Mouse (Mus musculus) forebrain, postnatal 0 days (tissue): ENCODE measurements at regions not wholly inside any gene's neighbourhood (a gene's known extent, or its start where the extent isn't known, plus 50 kb on each side); places are given as distances from the start of the nearest gene placed in this dataset.
A peak's percentile ranks its signal among the peaks of the same experiment; 100 is the strongest.

Experiments
- ATAC-seq: fragments of 200-750 bp; cut with Nextera tagmentation; 2 replicates; pipeline ENCODE4 v1.8.0; 2017; ENCODE audit warnings: mild to moderate bottlenecking, moderate library complexity
- DNase-seq: peaks from one replicate; pipeline ENCODE4 v3.0.0-alpha.2; 2015
- H3K27ac ChIP-seq: fragments of 300-500 bp; sonication (generic); 2 replicates; pipeline ENCODE4 v1.5.1; 2014; ENCODE audit warnings: low read depth, mild to moderate bottlenecking, antibody characterized with exemption, low read length, moderate library complexity, mixed read lengths
- H3K27me3 ChIP-seq: fragments of 300-500 bp; sonication (generic); 2 replicates; pipeline ENCODE4 v1.6.1; 2014; ENCODE audit warnings: mild to moderate bottlenecking, low read length, mixed read lengths; ENCODE audit not compliant: insufficient read depth
- H3K36me3 ChIP-seq: fragments of 300-500 bp; sonication (generic); 2 replicates; pipeline ENCODE4 v1.6.1; 2014; ENCODE audit warnings: mild to moderate bottlenecking, moderate library complexity; ENCODE audit not compliant: insufficient read depth
- H3K4me1 ChIP-seq: fragments of 300-500 bp; sonication (generic); 2 replicates; pipeline ENCODE4 v1.6.1; 2014; ENCODE audit warnings: antibody characterized with exemption; ENCODE audit not compliant: insufficient read depth
- H3K4me2 ChIP-seq: fragments of 300-500 bp; sonication (generic); 2 replicates; pipeline ENCODE4 v1.6.1; 2014; ENCODE audit warnings: low read depth, mild to moderate bottlenecking, moderate library complexity
- H3K4me3 ChIP-seq: fragments of 300-500 bp; sonication (generic); 2 replicates; pipeline ENCODE4 v1.5.1; 2014; ENCODE audit warnings: low read depth, low read length, mixed read lengths
- H3K9ac ChIP-seq: fragments of 300-500 bp; sonication (generic); 2 replicates; pipeline ENCODE4 v1.6.1; 2014; ENCODE audit warnings: mild to moderate bottlenecking
- H3K9me3 ChIP-seq: fragments of 300-500 bp; sonication (generic); 2 replicates; pipeline ENCODE4 v1.6.1; 2016; ENCODE audit warnings: low read length
- CTCF ChIP-seq: sonication (generic); IDR thresholded peaks from 2 replicates; pipeline ENCODE4 v1.5.1; 2016; ENCODE audit warnings: antibody characterized with exemption, control low read depth, low read depth
- WGBS: fragments of 180-500 bp; shearing (Covaris S2); extraction: QIAGEN DNeasy Blood & Tissue Kit; methylation state at CpG from one replicate; pipeline ENCODE4 v1.1.7; 2014; 5-methylcytosine and 5-hydroxymethylcytosine counted together

- ATAC-seq = peak; percentile 68
- no peak for DNase-seq
- WGBS = 31% methylated on average over 4 of the region's 4 CpGs
- Histone ChIP-seq H3K4me1 (peaks cover 15% of the 10 kb centered on the region; the same call in 1 of the 2 replicates), H3K9ac (no peak overlapping the region), H3K36me3 (no peaks in the 10 kb centered on the region), H3K9me3 (no peaks in the 10 kb centered on the region), H3K27ac (peak overlapping the region; percentile 54), H3K27me3 (no peaks in the 10 kb centered on the region), H3K4me2 (no peak overlapping the region), H3K4me3 (no peak overlapping the region)
- TF ChIP-seq CTCF = no peak
These were observed 159.5 kb upstream of the Irf2bp2 start for GRCm38 (mm10) chr8:126753059-126753855.

- H3K27ac ChIP-seq = no peak overlapping the region
- no peak overlapping the region for H3K4me2 ChIP-seq
- no peak for TF ChIP-seq CTCF
- H3K36me3 ChIP-seq = no peaks in the 10 kb centered on the region
- no peaks in the 10 kb centered on the region for H3K27me3 ChIP-seq
- no peak for ATAC-seq
- no peak for DNase-seq
- H3K9ac ChIP-seq = no peak overlapping the region
- 66% methylated on average over 6 of the region's 6 CpGs for WGBS
- H3K4me1 ChIP-seq = peaks cover 13% of the 10 kb centered on the region; the same call in 1 of the 2 replicates
- no peaks in the 10 kb centered on the region for H3K9me3 ChIP-seq
- H3K4me3 ChIP-seq = no peak overlapping the region
These were observed 157.8 kb upstream of the Irf2bp2 start for GRCm38 (mm10) chr8:126751416-126752140.

- WGBS = 77% methylated on average over 18 of the region's 18 CpGs
- Histone ChIP-seq H3K27ac (no peak overlapping the region), H3K9ac (no peak overlapping the region), H3K4me1 (no peaks in the 10 kb centered on the region), H3K9me3 (no peaks in the 10 kb centered on the region), H3K4me2 (no peak overlapping the region), H3K27me3 (no peaks in the 10 kb centered on the region), H3K36me3 (no peaks in the 10 kb centered on the region), H3K4me3 (no peak overlapping the region)
- ATAC-seq = no peak
- no peak for DNase-seq
- TF ChIP-seq CTCF = no peak
These were observed 152.4 kb upstream of the Irf2bp2 start for GRCm38 (mm10) chr8:126745992-126746775.

DNA sequence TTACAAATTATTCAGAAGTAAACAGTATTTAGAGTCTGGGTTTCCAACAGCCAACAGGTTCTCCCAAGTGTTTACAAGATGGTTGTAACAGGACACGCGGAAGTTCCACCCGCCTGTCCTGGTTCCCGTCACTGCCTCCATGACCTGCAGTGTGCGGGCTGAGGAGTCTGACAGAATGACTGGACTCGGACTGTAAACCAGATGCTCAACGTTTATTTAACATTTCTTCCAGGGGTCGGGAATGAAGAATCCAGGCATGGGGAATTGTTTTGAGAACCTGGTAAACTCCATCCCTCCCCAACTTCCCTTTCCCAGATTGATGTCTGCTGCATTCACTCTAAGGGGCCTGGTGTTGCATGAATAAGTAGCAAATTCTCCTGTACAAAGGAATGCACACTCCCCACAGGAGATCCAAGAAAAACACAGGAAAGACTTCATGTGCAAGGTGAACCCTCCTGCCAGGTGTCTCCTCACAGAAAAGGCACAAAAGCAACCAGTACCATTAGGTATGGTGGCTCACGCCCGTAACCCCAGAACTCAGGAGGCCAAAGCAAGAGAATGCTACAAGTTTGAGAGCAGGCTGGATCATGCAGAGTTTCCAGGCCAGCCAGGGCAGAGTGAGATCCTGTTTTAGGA lies 151.1 kb upstream of the Irf2bp2 start:
- DNase-seq = no peak
- no peak overlapping the region for H3K9ac ChIP-seq
- H3K36me3 ChIP-seq = no peaks in the 10 kb centered on the region
- ATAC-seq = no peak
- TF ChIP-seq CTCF = no peak
- H3K4me3 ChIP-seq = no peak overlapping the region
- no peak overlapping the region for H3K4me2 ChIP-seq
- H3K4me1 ChIP-seq = no peaks in the 10 kb centered on the region
- no peak overlapping the region for H3K27ac ChIP-seq
- H3K9me3 ChIP-seq = no peaks in the 10 kb centered on the region
- H3K27me3 ChIP-seq = no peaks in the 10 kb centered on the region
- whole genome bisulfite sequencing = 81% methylated on average over 10 of the region's 10 CpGs

- Histone ChIP-seq H3K27me3 (no peaks in the 10 kb centered on the region), H3K4me3 (no peak overlapping the region), H3K4me2 (no peak overlapping the region), H3K9ac (no peak overlapping the region), H3K4me1 (no peaks in the 10 kb centered on the region), H3K9me3 (no peaks in the 10 kb centered on the region), H3K36me3 (no peaks in the 10 kb centered on the region), H3K27ac (no peak overlapping the region)
- ATAC-seq (no peak), DNase-seq (no peak)
- TF ChIP-seq CTCF = no peak
- WGBS = 75% methylated on average over 9 of the region's 9 CpGs
These were observed 149.5 kb upstream of the Irf2bp2 start for GRCm38 (mm10) chr8:126743296-126743695.

- Histone ChIP-seq H3K9ac (no peak overlapping the region), H3K9me3 (no peaks in the 10 kb centered on the region), H3K27ac (no peak overlapping the region), H3K4me2 (no peak overlapping the region), H3K36me3 (no peaks in the 10 kb centered on the region), H3K27me3 (no peaks in the 10 kb centered on the region), H3K4me1 (no peaks in the 10 kb centered on the region), H3K4me3 (no peak overlapping the region)
- ATAC-seq = no peak
- no peak for TF ChIP-seq CTCF
- no peak for DNase-seq
- 87% methylated on average over 3 of the region's 3 CpGs for WGBS
These were observed 148.3 kb upstream of the Irf2bp2 start for GRCm38 (mm10) chr8:126742081-126742480.
